Mouse (Mus musculus): ENCODE results near the gene Csmd2. TPM values are rescaled to one million over a fixed set of nuclear protein-coding genes. Genes with fewer than 3 reads are reported as not detected.

The Csmd2 gene
- 0.14 and 0.21 TPM in 2 replicates for polyA plus RNA-seq (2016; fragmentation: Nextera tagmentation; extraction: Ambion mirVana)

DNA sequence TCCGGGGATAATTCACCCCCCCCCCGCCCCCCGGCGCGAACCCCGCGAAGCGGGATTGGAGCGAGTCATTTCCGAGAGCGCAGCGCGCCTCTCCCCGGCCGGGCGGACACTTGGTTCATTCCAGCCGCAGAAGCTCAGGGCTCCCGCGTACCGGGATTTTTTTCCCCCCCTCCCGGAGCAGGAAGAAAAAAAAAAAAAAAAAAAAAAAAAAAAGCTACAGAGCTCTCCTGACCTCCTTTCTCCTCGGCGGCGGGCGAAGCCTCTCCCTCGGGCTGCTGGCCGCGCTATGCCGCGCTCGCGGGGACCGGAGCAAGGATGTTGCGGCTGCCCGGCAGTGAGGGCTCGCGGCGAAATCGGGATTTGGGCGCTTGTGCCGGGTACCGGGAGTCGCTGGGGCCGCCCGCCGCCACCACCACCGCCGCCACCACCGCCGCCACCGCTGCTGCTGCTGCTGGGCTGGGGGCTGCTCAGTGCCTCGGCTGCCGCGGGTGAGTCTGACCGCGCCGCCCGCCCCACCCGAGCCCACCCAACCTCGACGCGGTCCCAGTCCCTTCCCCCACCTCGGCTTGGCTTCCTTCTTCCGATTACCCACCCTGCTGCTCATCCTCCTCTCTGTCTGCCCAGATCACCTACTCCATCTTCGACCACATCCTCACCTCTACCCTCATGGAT is at the start of gene Csmd2:
Gene Csmd2 (plus strand): TSS at position 74 of the 672 bp plus-strand sequence.
- H3K36me3 ChIP-seq, result no peaks in the 10 kb centered on the region
- H3K4me3 ChIP-seq (replicated peaks), result peak within 1 kb of the TSS; percentile 42
- H3K9ac ChIP-seq (replicated peaks), result peak within 1 kb of the TSS; percentile 34
- no peak for ATAC-seq (ENCODE audit: insufficient number of reproducible peaks, insufficient read depth, low FRiP score, low TSS enrichment, low read depth)
- H3K4me2 ChIP-seq, result peak within 1 kb of the TSS; percentile 67
- under 1% methylated on average over 51 of the region's 65 CpGs for WGBS
- no peak within 1 kb of the TSS for H3K27ac ChIP-seq
- H3K27me3 ChIP-seq, result peaks cover 95% of the 10 kb centered on the region
- peaks cover 12% of the 10 kb centered on the region; the same call in 1 of the 2 replicates for H3K4me1 ChIP-seq (replicated peaks)
- no peaks in the 10 kb centered on the region for H3K9me3 ChIP-seq

- no peak overlapping the region for H3K27ac ChIP-seq
- WGBS, result 71% methylated on average over 2 of the region's 2 CpGs
- ATAC-seq (ENCODE audit: insufficient number of reproducible peaks, insufficient read depth, low FRiP score, low TSS enrichment, low read depth), result no peak
Measured at GRCm38 (mm10) chr4:127947696-127948095, 40.0 kb upstream of the Csmd2 start.

DNA sequence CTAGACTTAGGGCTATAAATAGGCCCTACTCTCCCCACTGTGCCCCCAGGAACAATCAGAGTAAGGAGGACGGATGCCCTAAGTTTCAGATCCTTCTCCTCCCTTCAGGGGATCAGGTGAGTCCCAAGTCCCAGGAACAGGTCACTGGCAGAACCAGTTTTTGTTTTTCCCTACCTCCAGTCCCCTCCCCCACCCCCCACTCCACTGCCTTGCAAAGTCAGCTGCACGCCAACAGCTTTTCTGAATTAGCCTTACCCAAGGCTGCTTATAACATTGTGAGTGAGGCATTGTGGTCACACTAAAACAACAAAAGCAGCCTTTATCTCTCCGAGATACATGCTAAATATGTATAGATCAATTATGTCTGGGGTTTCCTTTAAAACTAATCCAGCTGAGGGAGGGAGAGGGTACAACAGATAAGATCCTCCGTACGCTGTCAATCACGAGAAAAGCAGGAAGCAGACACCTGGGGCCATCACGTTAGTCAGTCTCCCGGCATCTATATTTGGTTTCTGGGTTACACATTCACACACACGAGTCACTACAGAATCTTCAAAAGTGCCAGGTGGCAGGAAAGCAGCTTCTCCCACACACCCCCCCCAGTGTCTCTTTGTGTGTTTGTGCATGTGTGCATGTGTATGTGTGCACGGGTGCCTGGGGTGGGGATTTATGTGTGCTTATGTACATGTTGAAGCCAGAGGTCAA is 34.5 kb upstream of the Csmd2 start:
- no peaks in the 10 kb centered on the region for H3K9me3 ChIP-seq
- no peak overlapping the region for H3K4me2 ChIP-seq
- 53% methylated on average over 10 of the region's 10 CpGs for whole genome bisulfite sequencing
- H3K4me3 ChIP-seq (replicated peaks), result no peak overlapping the region
- ATAC-seq (ENCODE audit: insufficient number of reproducible peaks, insufficient read depth, low FRiP score, low TSS enrichment, low read depth), result no peak
- H3K9ac ChIP-seq (replicated peaks), result no peak overlapping the region
- H3K27ac ChIP-seq, result no peak overlapping the region
- H3K36me3 ChIP-seq, result no peaks in the 10 kb centered on the region
- H3K27me3 ChIP-seq, result no peaks in the 10 kb centered on the region
- peaks cover 6% of the 10 kb centered on the region for H3K4me1 ChIP-seq (replicated peaks)

More at GRCm38 (mm10) chr4:127947696-127948095, 40.0 kb upstream of the Csmd2 start:
- Histone ChIP-seq H3K4me3 (replicated peaks) (no peak overlapping the region), H3K4me1 (replicated peaks) (peaks cover 3% of the 10 kb centered on the region), H3K9me3 (no peaks in the 10 kb centered on the region), H3K27me3 (no peaks in the 10 kb centered on the region), H3K36me3 (no peaks in the 10 kb centered on the region), H3K9ac (replicated peaks) (no peak overlapping the region), H3K4me2 (no peak overlapping the region)

DNA sequence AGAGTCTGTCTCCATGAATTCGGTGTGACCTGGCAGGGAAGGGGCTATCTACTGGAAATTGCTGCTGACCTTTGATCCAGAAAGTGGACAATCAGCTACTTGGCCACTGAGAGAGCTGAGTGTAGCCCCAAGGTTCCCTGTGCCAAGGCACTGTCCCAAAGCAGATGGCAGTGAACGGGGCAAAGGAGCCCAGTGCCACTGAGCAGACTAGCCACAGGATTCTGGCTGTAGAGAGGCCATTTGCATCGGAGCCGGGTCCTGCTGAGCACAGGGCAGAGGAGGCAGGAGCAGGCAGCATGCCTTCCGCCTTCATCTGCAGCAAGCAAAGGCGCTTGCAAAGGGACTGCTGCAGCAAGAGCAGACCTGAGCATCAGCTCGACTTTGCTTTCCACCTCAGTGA is 18.6 kb upstream of the Csmd2 start:
- Histone ChIP-seq H3K4me1 (replicated peaks) (no peaks in the 10 kb centered on the region), H3K4me3 (replicated peaks) (no peak overlapping the region), H3K9me3 (no peaks in the 10 kb centered on the region), H3K27me3 (peaks cover 73% of the 10 kb centered on the region), H3K4me2 (no peak overlapping the region), H3K9ac (replicated peaks) (no peak overlapping the region), H3K27ac (no peak overlapping the region), H3K36me3 (no peaks in the 10 kb centered on the region)
- WGBS, result 13% methylated on average over 7 of the region's 7 CpGs
- no peak for ATAC-seq (ENCODE audit: insufficient number of reproducible peaks, insufficient read depth, low FRiP score, low TSS enrichment, low read depth)

- no peak overlapping the region for H3K9ac ChIP-seq (replicated peaks)
- no peak overlapping the region for H3K4me2 ChIP-seq
- 6% methylated on average over 7 of the region's 7 CpGs for WGBS
- no peaks in the 10 kb centered on the region for H3K4me1 ChIP-seq (replicated peaks)
- no peak for ATAC-seq (ENCODE audit: insufficient number of reproducible peaks, insufficient read depth, low FRiP score, low TSS enrichment, low read depth)
- H3K9me3 ChIP-seq, result no peaks in the 10 kb centered on the region
- H3K27ac ChIP-seq, result no peak overlapping the region
- H3K4me3 ChIP-seq (replicated peaks), result no peak overlapping the region
- H3K36me3 ChIP-seq, result no peaks in the 10 kb centered on the region
- peaks cover 76% of the 10 kb centered on the region for H3K27me3 ChIP-seq
Measured at GRCm38 (mm10) chr4:127970018-127970421, 17.6 kb upstream of the Csmd2 start.

DNA sequence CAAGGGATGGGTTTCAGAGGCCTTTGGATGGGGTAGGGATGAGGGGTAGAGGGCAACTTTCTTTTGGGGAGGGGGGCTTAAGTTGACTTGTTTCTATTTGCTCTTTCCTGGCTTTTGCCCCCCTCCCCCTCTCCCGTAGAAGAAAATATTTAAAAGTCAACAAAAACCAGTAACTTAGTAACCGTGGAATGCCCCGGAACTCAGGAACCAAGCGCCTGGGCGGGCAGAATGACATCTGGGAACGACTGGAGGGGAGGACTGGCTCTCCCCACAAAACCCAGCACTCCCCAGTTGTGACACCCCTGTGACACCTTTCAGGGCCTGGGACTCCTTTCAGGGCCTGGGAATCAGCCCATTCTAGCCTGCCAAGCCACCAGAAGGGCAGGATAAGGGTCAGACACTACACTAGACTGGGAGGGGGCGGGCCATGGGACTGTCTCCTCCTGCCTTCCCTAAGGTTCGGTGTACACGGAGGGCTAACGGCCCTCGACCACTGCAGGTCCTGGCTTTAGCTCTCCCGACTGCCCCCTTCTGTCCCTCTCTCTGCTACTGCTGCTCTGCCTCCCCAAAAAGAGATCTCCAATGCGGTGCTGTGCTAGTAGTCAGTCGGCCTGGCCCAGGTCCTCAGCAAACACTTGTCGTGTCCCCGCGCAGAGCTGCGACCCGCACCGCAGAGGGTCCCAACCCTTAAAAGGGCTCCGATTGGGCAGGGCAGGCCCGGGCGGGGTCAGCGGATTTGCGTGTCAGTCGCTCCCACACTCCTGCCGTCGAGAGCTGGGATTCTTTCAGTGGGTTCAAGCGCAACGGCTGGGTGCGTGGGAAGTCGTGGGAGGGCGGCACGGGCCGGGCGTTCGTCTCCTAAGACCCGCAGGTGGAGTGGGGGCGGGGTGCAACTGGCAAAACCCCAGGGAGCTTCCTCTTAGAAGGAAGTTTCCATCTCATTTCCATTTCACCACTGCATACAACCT is 16.5 kb upstream of the Csmd2 start, which contains the start of gene CK137956:
Gene CK137956 (minus strand): TSS at position 51 of the 968 bp plus-strand sequence.
- Histone ChIP-seq H3K36me3 (no peaks in the 10 kb centered on the region), H3K9ac (replicated peaks) (no peak within 1 kb of the TSS), H3K4me1 (replicated peaks) (no peaks in the 10 kb centered on the region), H3K4me2 (no peak within 1 kb of the TSS), H3K9me3 (no peaks in the 10 kb centered on the region), H3K27me3 (peaks cover 75% of the 10 kb centered on the region), H3K4me3 (replicated peaks) (no peak within 1 kb of the TSS), H3K27ac (no peak within 1 kb of the TSS)
- ATAC-seq (ENCODE audit: insufficient number of reproducible peaks, insufficient read depth, low FRiP score, low TSS enrichment, low read depth), result no peak
- 5% methylated on average over 39 of the region's 39 CpGs for WGBS

- 77% methylated on average over 3 of the region's 3 CpGs for WGBS
- Histone ChIP-seq H3K9me3 (no peaks in the 10 kb centered on the region), H3K9ac (replicated peaks) (no peak overlapping the region), H3K4me3 (replicated peaks) (no peak overlapping the region), H3K27me3 (peaks cover 66% of the 10 kb centered on the region), H3K4me1 (replicated peaks) (no peaks in the 10 kb centered on the region), H3K27ac (no peak overlapping the region), H3K36me3 (no peaks in the 10 kb centered on the region), H3K4me2 (no peak overlapping the region)
- no peak for ATAC-seq (ENCODE audit: insufficient number of reproducible peaks, insufficient read depth, low FRiP score, low TSS enrichment, low read depth)
Measured at GRCm38 (mm10) chr4:127972976-127973375, 14.7 kb upstream of the Csmd2 start.

GRCm38 (mm10) chr4:127981125-127981524 is 6.5 kb upstream of the Csmd2 start:
- H3K36me3 ChIP-seq, result no peaks in the 10 kb centered on the region
- 82% methylated on average over 6 of the region's 6 CpGs for WGBS
- no peaks in the 10 kb centered on the region for H3K9me3 ChIP-seq
- peaks cover 40% of the 10 kb centered on the region for H3K27me3 ChIP-seq
- no peak overlapping the region for H3K4me2 ChIP-seq
- H3K9ac ChIP-seq (replicated peaks), result no peak overlapping the region
- no peaks in the 10 kb centered on the region for H3K4me1 ChIP-seq (replicated peaks)
- ATAC-seq (ENCODE audit: insufficient number of reproducible peaks, insufficient read depth, low FRiP score, low TSS enrichment, low read depth), result no peak
- no peak overlapping the region for H3K27ac ChIP-seq
- no peak overlapping the region for H3K4me3 ChIP-seq (replicated peaks)

- no peaks in the 10 kb centered on the region for H3K9me3 ChIP-seq
- no peak for ATAC-seq (ENCODE audit: insufficient number of reproducible peaks, insufficient read depth, low FRiP score, low TSS enrichment, low read depth)
- H3K4me3 ChIP-seq (replicated peaks), result no peak overlapping the region
- peaks cover 69% of the 10 kb centered on the region for H3K27me3 ChIP-seq
- 86% methylated on average over 2 of the region's 2 CpGs for WGBS
- H3K9ac ChIP-seq (replicated peaks), result no peak overlapping the region
- no peaks in the 10 kb centered on the region for H3K36me3 ChIP-seq
- no peak overlapping the region for H3K27ac ChIP-seq
- no peak overlapping the region for H3K4me2 ChIP-seq
- H3K4me1 ChIP-seq (replicated peaks), result peaks cover 12% of the 10 kb centered on the region; the same call in 1 of the 2 replicates
Measured at GRCm38 (mm10) chr4:127984426-127984825, 3.2 kb upstream of the Csmd2 start.

DNA sequence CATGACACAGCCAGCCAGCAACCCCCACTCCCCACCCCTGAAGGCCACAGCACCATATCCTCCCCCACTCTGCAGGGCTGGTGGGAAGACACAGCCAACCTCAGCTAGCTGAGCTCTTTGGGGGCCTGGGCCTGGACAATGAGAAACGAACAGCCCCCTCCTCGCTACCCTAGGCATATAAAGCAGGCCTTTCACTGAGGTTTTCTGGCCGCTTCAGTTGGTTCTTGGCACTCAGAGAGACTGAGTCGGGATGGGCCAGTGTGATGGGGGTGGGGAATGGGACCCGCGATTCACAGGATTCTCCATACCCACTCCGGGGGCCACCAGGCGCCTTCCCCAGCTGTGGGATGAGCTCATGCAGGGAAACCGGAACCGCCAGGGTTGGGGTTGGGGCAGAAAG is 1.8 kb upstream of the Csmd2 start:
- peaks cover 12% of the 10 kb centered on the region; the same call in 1 of the 2 replicates for H3K4me1 ChIP-seq (replicated peaks)
- 12% methylated on average over 10 of the region's 10 CpGs for WGBS
- no peak overlapping the region for H3K27ac ChIP-seq
- no peaks in the 10 kb centered on the region for H3K36me3 ChIP-seq
- no peak overlapping the region for H3K9ac ChIP-seq (replicated peaks)
- ATAC-seq (ENCODE audit: insufficient number of reproducible peaks, insufficient read depth, low FRiP score, low TSS enrichment, low read depth), result no peak
- no peak overlapping the region for H3K4me3 ChIP-seq (replicated peaks)
- H3K4me2 ChIP-seq, result no peak overlapping the region
- H3K27me3 ChIP-seq, result peaks cover 83% of the 10 kb centered on the region
- no peaks in the 10 kb centered on the region for H3K9me3 ChIP-seq
